In the genomic region with DNA sequence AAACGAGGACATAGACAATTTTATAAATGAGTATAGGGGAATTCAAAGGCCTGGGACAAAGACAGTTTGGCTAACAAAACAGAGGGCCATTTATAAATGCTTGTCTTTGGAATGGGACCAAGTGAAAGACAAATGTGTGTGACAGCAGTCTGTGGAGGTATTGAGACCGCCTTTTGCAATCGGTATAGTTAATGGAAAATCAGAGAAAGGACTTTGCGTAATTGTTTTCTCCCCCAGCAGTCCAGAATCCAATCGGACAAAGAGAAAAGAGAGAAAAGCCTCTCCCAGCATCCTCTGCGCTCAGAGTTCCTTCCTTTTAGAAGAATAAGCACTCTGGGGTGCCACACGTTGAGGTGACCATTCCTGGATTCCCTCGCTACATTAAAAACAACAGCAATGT, we compare ENCODE assay signal across 23 mouse cellular contexts. TPM values are rescaled to one million over a fixed set of nuclear protein-coding genes. Genes with fewer than 3 reads are reported as not detected.
A peak's percentile ranks its signal among the peaks of the same experiment; 100 is the strongest.
DNase-seq lines count a peak whose midpoint lies in the region; ATAC-seq and TF ChIP-seq lines count a peak whose summit lies in the region.
"Had no signal": no experiment of that assay in that cellular context is flagged by ENCODE, and none has a peak within 500 bp of the region (broad histone marks: within the 10 kb centered on the region; RNA-seq: fewer than 3 reads in every experiment).

No protein-coding gene starts in this region.

- WGBS in intestine, embryonic 14.5 days: 78% methylated on average over 8 of the region's 8 CpGs
- WGBS in intestine, postnatal 0 days: 70% methylated on average over 8 of the region's 8 CpGs
- 59% methylated on average over 8 of the region's 8 CpGs for WGBS in liver, embryonic 15.5 days (ENCODE audit: insufficient replicate concordance)
- 74% methylated on average over 8 of the region's 8 CpGs for WGBS in liver, embryonic 11.5 days

- ATAC-seq in intestine, embryonic 14.5 days (replicated peaks; ENCODE audit: low FRiP score, low TSS enrichment, low read depth): no peak
- ATAC-seq in intestine, postnatal 0 days: no peak
- ATAC-seq in liver, embryonic 15.5 days (ENCODE audit: insufficient read depth): no peak
- ATAC-seq in liver, embryonic 11.5 days (replicated peaks; ENCODE audit: low FRiP score): no peak
- ATAC-seq: inflammation-experienced regulatory T-cells, adult 6 months had no signal

- H3K9me3 ChIP-seq in intestine, embryonic 14.5 days (ENCODE audit: control insufficient read depth, low read length): no peaks in the 10 kb centered on the region
- no peaks in the 10 kb centered on the region for H3K9me3 ChIP-seq in intestine, postnatal 0 days (ENCODE audit: control insufficient read depth)
- H3K9me3 ChIP-seq in liver, embryonic 15.5 days (replicated peaks): no peaks in the 10 kb centered on the region
- no peaks in the 10 kb centered on the region for H3K9me3 ChIP-seq in liver, embryonic 11.5 days (ENCODE audit: control insufficient read depth, low read length)
- H3K9me3 ChIP-seq: embryonic facial prominence, embryonic 12.5 days had no signal

- H3K27ac ChIP-seq in intestine, embryonic 14.5 days (ENCODE audit: low read depth): peak overlapping the region; percentile 66; the same call in 1 of the 2 replicates
- H3K27ac ChIP-seq in intestine, postnatal 0 days (ENCODE audit: low read depth, low read length): no peak overlapping the region
- peak overlapping the region; percentile 68 for H3K27ac ChIP-seq in liver, embryonic 15.5 days (replicated peaks)
- H3K27ac ChIP-seq in liver, embryonic 11.5 days (ENCODE audit: low read depth, low read length): no peak overlapping the region
- H3K27ac ChIP-seq: embryonic facial prominence, embryonic 12.5 days; heart, adult 2 months; layer of hippocampus, adult 2 months; liver, embryonic 14.5 days had no signal

- peak; percentile 29 for DNase-seq in embryo, embryonic 10.5 days (ENCODE audit: low spot score)
- DNase-seq in embryo, embryonic 11 days: no peak
- DNase-seq in intestine, embryonic 14.5 days (ENCODE audit: low spot score): no peak
- DNase-seq in liver, embryonic 11.5 days (ENCODE audit: low spot score): no peak
- DNase-seq in brain, embryonic 14.5 days (ENCODE audit: low read depth): peak; percentile 83
- DNase-seq in spleen, postnatal 14 days (ENCODE audit: low spot score in 2 of 2): no peak
- DNase-seq: adrenal gland, adult 2 months; cerebellum, adult 9-10 months; gastrocnemius, postnatal 14 days; heart, adult 2 months; heart, postnatal 36 days; midbrain, embryonic 14.5 days; right cerebral cortex, postnatal 14 days; spleen, adult 18-20 months; thymus, postnatal 36 days had no signal

- H3K36me3 ChIP-seq in intestine, embryonic 14.5 days (ENCODE audit: control insufficient read depth, insufficient read depth, low read length): no peaks in the 10 kb centered on the region
- no peaks in the 10 kb centered on the region for H3K36me3 ChIP-seq in intestine, postnatal 0 days (ENCODE audit: control insufficient read depth, insufficient read depth)
- H3K36me3 ChIP-seq in liver, embryonic 15.5 days (replicated peaks): no peaks in the 10 kb centered on the region
- H3K36me3 ChIP-seq in liver, embryonic 11.5 days (ENCODE audit: control insufficient read depth, insufficient read depth, low read length): no peaks in the 10 kb centered on the region
- H3K36me3 ChIP-seq: embryonic facial prominence, embryonic 12.5 days had no signal

- no peaks in the 10 kb centered on the region for H3K27me3 ChIP-seq in intestine, embryonic 14.5 days (replicated peaks; ENCODE audit: control insufficient read depth, insufficient read depth, low read length)
- H3K27me3 ChIP-seq in intestine, postnatal 0 days (replicated peaks; ENCODE audit: control insufficient read depth, insufficient read depth, low read length): no peaks in the 10 kb centered on the region
- no peaks in the 10 kb centered on the region for H3K27me3 ChIP-seq in liver, embryonic 15.5 days
- H3K27me3 ChIP-seq in liver, embryonic 11.5 days (replicated peaks; ENCODE audit: control insufficient read depth, insufficient read depth, low read length): no peaks in the 10 kb centered on the region
- H3K27me3 ChIP-seq: embryonic facial prominence, embryonic 12.5 days had no signal

- H3K9ac ChIP-seq in intestine, embryonic 14.5 days (ENCODE audit: low read length): no peak overlapping the region
- no peak overlapping the region for H3K9ac ChIP-seq in intestine, postnatal 0 days (ENCODE audit: low read depth, low read length)
- no peak overlapping the region for H3K9ac ChIP-seq in liver, embryonic 15.5 days
- no peak overlapping the region for H3K9ac ChIP-seq in liver, embryonic 11.5 days (ENCODE audit: low read depth, low read length)
- H3K9ac ChIP-seq: embryonic facial prominence, embryonic 12.5 days; liver, embryonic 14.5 days had no signal

- no peak for TF ChIP-seq CTCF in intestine, postnatal 0 days (IDR thresholded peaks at IDR 0.05; ENCODE audit: low read depth)
- TF ChIP-seq CTCF in brain, embryonic 14.5 days (IDR thresholded peaks at IDR 0.05; ENCODE audit: borderline replicate concordance, extremely low read depth, insufficient read depth, insufficient read length): no peak

- no peak overlapping the region for H3K4me2 ChIP-seq in intestine, embryonic 14.5 days (ENCODE audit: low read length)
- no peak overlapping the region for H3K4me2 ChIP-seq in intestine, postnatal 0 days (replicated peaks; ENCODE audit: low read depth)
- no peak overlapping the region for H3K4me2 ChIP-seq in liver, embryonic 15.5 days
- no peak overlapping the region for H3K4me2 ChIP-seq in liver, embryonic 11.5 days
- H3K4me2 ChIP-seq: embryonic facial prominence, embryonic 12.5 days had no signal

- TF ChIP-seq POLR2A in brain, embryonic 14.5 days (IDR thresholded peaks at IDR 0.05; ENCODE audit: borderline replicate concordance, extremely low read depth, insufficient read depth, insufficient read length, poor library complexity, severe bottlenecking): no peak

- H3K4me1 ChIP-seq in intestine, embryonic 14.5 days (replicated peaks; ENCODE audit: control insufficient read depth, insufficient read depth, low read length): peaks cover 15% of the 10 kb centered on the region; the same call in 1 of the 2 replicates
- H3K4me1 ChIP-seq in intestine, postnatal 0 days (replicated peaks; ENCODE audit: control insufficient read depth, insufficient read depth, low read length): no peaks in the 10 kb centered on the region; the same call in 1 of the 2 replicates
- H3K4me1 ChIP-seq in liver, embryonic 15.5 days (replicated peaks): peaks cover 26% of the 10 kb centered on the region
- peaks cover 7% of the 10 kb centered on the region for H3K4me1 ChIP-seq in liver, embryonic 11.5 days (replicated peaks; ENCODE audit: control insufficient read depth, insufficient read depth, low read length)

- H3K4me3 ChIP-seq in intestine, embryonic 14.5 days (ENCODE audit: low read depth, low read length): no peak overlapping the region
- no peak overlapping the region for H3K4me3 ChIP-seq in intestine, postnatal 0 days (ENCODE audit: low read depth, low read length)
- H3K4me3 ChIP-seq in liver, embryonic 15.5 days (replicated peaks): no peak overlapping the region
- H3K4me3 ChIP-seq in liver, embryonic 11.5 days (ENCODE audit: low read depth, low read length): no peak overlapping the region
- H3K4me3 ChIP-seq: embryonic facial prominence, embryonic 12.5 days; erythroblast, embryonic 14.5 days; heart, adult 2 months; layer of hippocampus, adult 2 months; myocyte had no signal

RNA-seq across cellular contexts. Expression of gene Zfp36l1, which starts 32.6 kb away (rescaled TPM):
- polyA plus RNA-seq in intestine, embryonic 14.5 days (2014; fragmentation: Nextera tagmentation; extraction: Ambion mirVana): 159 and 165 TPM in 2 replicates
- 77.9 and 80.7 TPM in 2 replicates for polyA plus RNA-seq in intestine, postnatal 0 days (2015; fragmentation: Nextera tagmentation; extraction: Ambion mirVana)
- polyA plus RNA-seq in liver, embryonic 15.5 days (2015; fragmentation: Nextera tagmentation; extraction: Ambion mirVana): 23.7 and 24.5 TPM in 2 replicates
- 69.6 and 72.7 TPM in 2 replicates for polyA plus RNA-seq in liver, embryonic 11.5 days (2014; fragmentation: Nextera tagmentation; extraction: Ambion mirVana)
- 80.2 and 81.0 TPM in 2 replicates for polyA plus RNA-seq in brain, embryonic 14.5 days (2012; rRNA removed)

Comparison
In these comparisons a context has a peak if more than half of its experiments do, and no peak if none do; other contexts are left out.
1. DNase-seq: peak in embryo, embryonic 10.5 days (single experiment) and brain, embryonic 14.5 days (single experiment); none in embryo, embryonic 11 days (single experiment), intestine, embryonic 14.5 days (single experiment), liver, embryonic 11.5 days (single experiment) and spleen, postnatal 14 days (0 of 2).
2. H3K27ac ChIP-seq: peak in intestine, embryonic 14.5 days (single experiment) and liver, embryonic 15.5 days (single experiment); none in intestine, postnatal 0 days (single experiment) and liver, embryonic 11.5 days (single experiment).